Mouse (Mus musculus) heart, postnatal 14 days (tissue): ENCODE data around the gene Sgo1. TPM values are rescaled to one million over a fixed set of nuclear protein-coding genes. Genes with fewer than 3 reads are reported as not detected.
"Not testable (repeated sequence)": the region's sequence is repeated elsewhere in the genome, so short reads cannot be mapped to it uniquely, and the experiment has no call there.

ENCODE experiments used
- DNase-seq, 2 experiments: peaks; one replicate each; pipeline ENCODE4 v3.0.0; 2021 to 2022
- intact Hi-C: fragments of 180-260 bp; cut with DNase I; formaldehyde crosslinking; loops from one replicate; pipeline ENCODE4 v1.15.1; 2025
- long read RNA-seq, 2 experiments: library from polyadenylated mRNA; stranded (forward); transcript quantifications; one replicate each; pipeline ENCODE4 v2.0.0; 2021
- total RNA-seq, 2 experiments: library from RNA; stranded (reverse); gene quantifications; 2 replicates each; pipeline ENCODE4 v1.2.3; 2021

Sgo1 gene
- total RNA-seq, result 1 to 10 TPM in 1 of 2 experiments, under 1 TPM in 1; 0.86 to 2.1 TPM
- long read RNA-seq, experiment 1, partial matches to known transcripts, result 0 of 3 reads
- long read RNA-seq, experiment 1, other reads (novel, unspliced or antisense), result 0 of 3 reads
- long read RNA-seq, experiment 2, partial matches to known transcripts, result 0 of 3 reads
- long read RNA-seq, experiment 2, other reads (novel, unspliced or antisense), result 0 of 3 reads

- intact Hi-C loops, result loop anchor here (5.0 kb wide), 1 partner anchor 212 kb away; the partner anchor contains the start of gene Rab5a
- DNase-seq, result peak; percentile 98
These were observed at the start of gene Sgo1 for GRCm38 (mm10) chr17:53688877-53689802. Gene Sgo1 (minus strand): TSS chr17:53689333.

- intact Hi-C loops, DNase-seq: not testable (repeated sequence)
These were observed 29.8 kb upstream of the Sgo1 start for GRCm38 (mm10) chr17:53718916-53719315.

- intact Hi-C loops, result no loop called here
- DNase-seq, result no peak
These were observed 29.3 kb upstream of the Sgo1 start for GRCm38 (mm10) chr17:53718474-53718873.

GRCm38 (mm10) chr17:53715161-53715560 lies 26.0 kb upstream of the Sgo1 start:
- DNase-seq, intact Hi-C loops: not testable (repeated sequence)

GRCm38 (mm10) chr17:53714453-53714852 lies 25.3 kb upstream of the Sgo1 start:
- no peak for DNase-seq
- intact Hi-C loops, result no loop called here

- intact Hi-C loops, result not testable (repeated sequence)
These were observed 8.4 kb upstream of the Sgo1 start for GRCm38 (mm10) chr17:53697521-53697920.

GRCm38 (mm10) chr17:53694039-53694438 lies 4.9 kb upstream of the Sgo1 start:
- intact Hi-C loops, result no loop called here
- peak; percentile 42 to 68 for DNase-seq

More at GRCm38 (mm10) chr17:53697521-53697920, 8.4 kb upstream of the Sgo1 start:
- DNase-seq, result not testable (repeated sequence)

- no peak for DNase-seq
- intact Hi-C loops, result loop anchor here (2.0 to 5.0 kb wide), 2 partner anchors 123 to 213 kb away; partner anchors contain the start of genes Kat2b and Rab5a
These were observed 813 bp upstream of the Sgo1 start for GRCm38 (mm10) chr17:53689946-53690345.

GRCm38 (mm10) chr17:53688321-53688720 lies 812 bp downstream of the Sgo1 start:
- no peak for DNase-seq
- intact Hi-C loops, result loop anchor here (5.0 kb wide), 1 partner anchor 211 kb away; the partner anchor contains the start of gene Rab5a

GRCm38 (mm10) chr17:53678716-53679115 lies 10.4 kb downstream of the Sgo1 start:
- intact Hi-C loops, result no loop called here
- DNase-seq, result no peak

- DNase-seq, result no peak
- intact Hi-C loops, result no loop called here
These were observed 18.7 kb downstream of the Sgo1 start for GRCm38 (mm10) chr17:53670453-53670852.

GRCm38 (mm10) chr17:53664703-53665382 lies 24.3 kb downstream of the Sgo1 start:
- intact Hi-C loops, result no loop called here
- DNase-seq, result no peak

- intact Hi-C loops, result no loop called here
These were observed 24.9 kb downstream of the Sgo1 start for GRCm38 (mm10) chr17:53664267-53664666.

GRCm38 (mm10) chr17:53661056-53661840 lies 27.9 kb downstream of the Sgo1 start:
- DNase-seq, result peak in 1 of 2 experiments; percentile 14
- intact Hi-C loops, result no loop called here

More at GRCm38 (mm10) chr17:53664267-53664666, 24.9 kb downstream of the Sgo1 start:
- no peak for DNase-seq

- peak in 1 of 2 experiments; percentile 27 for DNase-seq
- intact Hi-C loops, result loop anchor here (5.0 kb wide), 1 partner anchor 92 kb away; the partner anchor contains the start of gene Kat2b
These were observed 29.4 kb downstream of the Sgo1 start for GRCm38 (mm10) chr17:53659738-53660137.

GRCm38 (mm10) chr17:53659230-53659629 lies 29.9 kb downstream of the Sgo1 start:
- intact Hi-C loops, result loop anchor here (5.0 kb wide), 1 partner anchor 92 kb away; the partner anchor contains the start of gene Kat2b

GRCm38 (mm10) chr17:53658668-53659067 lies 30.5 kb downstream of the Sgo1 start:
- intact Hi-C loops, result loop anchor here (5.0 kb wide), 1 partner anchor 91 kb away; the partner anchor contains the start of gene Kat2b
- no peak for DNase-seq

More at GRCm38 (mm10) chr17:53659230-53659629, 29.9 kb downstream of the Sgo1 start:
- no peak for DNase-seq

- peak in 1 of 2 experiments; percentile 20 for DNase-seq
- intact Hi-C loops, result loop anchor here (5.0 kb wide), 1 partner anchor 90 kb away; the partner anchor contains the start of gene Kat2b
These were observed 31.7 kb downstream of the Sgo1 start for GRCm38 (mm10) chr17:53657391-53657790.

GRCm38 (mm10) chr17:53656369-53656860 lies 32.7 kb downstream of the Sgo1 start:
- intact Hi-C loops, result loop anchor here (5.0 kb wide), 1 partner anchor 89 kb away; the partner anchor contains the start of gene Kat2b

More at GRCm38 (mm10) chr17:53656369-53656860, 32.7 kb downstream of the Sgo1 start:
- peak in 1 of 2 experiments; percentile 11 for DNase-seq
